Mouse (Mus musculus): ENCODE data around the gene Gpn3. TPM values are rescaled to one million over a fixed set of nuclear protein-coding genes. Genes with fewer than 3 reads are reported as not detected.

The Gpn3 gene
- total and polyA plus RNA-seq, 2 experiments from 2014 or later: 19.5 to 43.0 TPM

GRCm38 (mm10) chr5:122354492-122355067 is 17.1 kb upstream of the Gpn3 start:
- peak overlapping the region; percentile 64 for H3K4me2 ChIP-seq (ENCODE audit: low read depth, low read length)
- H3K36me3 ChIP-seq (ENCODE audit: insufficient read depth, low read length): no peaks in the 10 kb centered on the region
- TF ChIP-seq CTCF (IDR thresholded peaks at IDR 0.05; ENCODE audit: low read depth): no peak
- H3K27me3 ChIP-seq (ENCODE audit: insufficient read depth, low read length): no peaks in the 10 kb centered on the region
- DNase-seq (ENCODE audit: low spot score): no peak
- H3K4me3 ChIP-seq (ENCODE audit: low read length): peak overlapping the region; percentile 69
- H3K27ac ChIP-seq: peak overlapping the region; percentile 78
- peak overlapping the region; percentile 81 for H3K9ac ChIP-seq (replicated peaks; ENCODE audit: low read length)
- H3K9me3 ChIP-seq (ENCODE audit: low read length): no peaks in the 10 kb centered on the region
- under 1% methylated on average over 34 of the region's 57 CpGs for WGBS
- ATAC-seq: peak; percentile 83
- peaks cover 4% of the 10 kb centered on the region for H3K4me1 ChIP-seq (ENCODE audit: insufficient read depth, low read length)

- ATAC-seq (peak; percentile 96), DNase-seq (ENCODE audit: low spot score) (peak; percentile 100)
- H3K9ac ChIP-seq (replicated peaks; ENCODE audit: low read length): peak within 1 kb of the TSS; percentile 83
- peaks cover 24% of the 10 kb centered on the region for H3K36me3 ChIP-seq (ENCODE audit: insufficient read depth, low read length)
- H3K27ac ChIP-seq: peak within 1 kb of the TSS; percentile 97
- peak within 1 kb of the TSS; percentile 75 for H3K4me3 ChIP-seq (ENCODE audit: low read length)
- peak within 1 kb of the TSS; percentile 70 for H3K4me2 ChIP-seq (ENCODE audit: low read depth, low read length)
- H3K27me3 ChIP-seq (ENCODE audit: insufficient read depth, low read length): no peaks in the 10 kb centered on the region
- H3K4me1 ChIP-seq (ENCODE audit: insufficient read depth, low read length): peaks cover 4% of the 10 kb centered on the region; the same call in 1 of the 2 replicates
- WGBS: under 1% methylated on average over 53 of the region's 53 CpGs
- no peaks in the 10 kb centered on the region for H3K9me3 ChIP-seq (ENCODE audit: low read length)
- TF ChIP-seq CTCF (IDR thresholded peaks at IDR 0.05; ENCODE audit: low read depth): no peak
These were observed 605 bp downstream of the Gpn3 start, which contains the start of gene Fam216a for GRCm38 (mm10) chr5:122372192-122372769. TSS of gene Fam216a (minus strand) at chr5:122372364.

- DNase-seq (ENCODE audit: low spot score): no peak
- peak overlapping the region; percentile 75 for H3K4me3 ChIP-seq (ENCODE audit: low read length)
- WGBS: 3% methylated on average over 5 of the region's 5 CpGs
- peak overlapping the region; percentile 83 for H3K9ac ChIP-seq (replicated peaks; ENCODE audit: low read length)
- peak overlapping the region; percentile 70 for H3K4me2 ChIP-seq (ENCODE audit: low read depth, low read length)
- H3K36me3 ChIP-seq (ENCODE audit: insufficient read depth, low read length): peaks cover 18% of the 10 kb centered on the region
- H3K27me3 ChIP-seq (ENCODE audit: insufficient read depth, low read length): no peaks in the 10 kb centered on the region
- peak overlapping the region; percentile 97 for H3K27ac ChIP-seq
- ATAC-seq: no peak
- TF ChIP-seq CTCF (IDR thresholded peaks at IDR 0.05; ENCODE audit: low read depth): no peak
- no peaks in the 10 kb centered on the region for H3K9me3 ChIP-seq (ENCODE audit: low read length)
- peaks cover 4% of the 10 kb centered on the region; the same call in 1 of the 2 replicates for H3K4me1 ChIP-seq (ENCODE audit: insufficient read depth, low read length)
These were observed 1.2 kb downstream of the Gpn3 start for GRCm38 (mm10) chr5:122372878-122373277.

GRCm38 (mm10) chr5:122377101-122377833 is 5.6 kb downstream of the Gpn3 start:
- H3K27ac ChIP-seq: no peak overlapping the region
- WGBS: 93% methylated on average over 4 of the region's 4 CpGs
- no peak for ATAC-seq

GRCm38 (mm10) chr5:122378171-122378570 is 6.5 kb downstream of the Gpn3 start:
- H3K9me3 ChIP-seq (ENCODE audit: low read length): no peaks in the 10 kb centered on the region
- no peak overlapping the region for H3K4me3 ChIP-seq (ENCODE audit: low read length)
- ATAC-seq: no peak
- H3K4me1 ChIP-seq (ENCODE audit: insufficient read depth, low read length): 0 out of 2 replicates have a peak, but pooled peaks cover under 1% of the 10 kb centered on the region
- DNase-seq (ENCODE audit: low spot score): no peak
- H3K9ac ChIP-seq (replicated peaks; ENCODE audit: low read length): no peak overlapping the region
- H3K27ac ChIP-seq: no peak overlapping the region
- TF ChIP-seq CTCF (IDR thresholded peaks at IDR 0.05; ENCODE audit: low read depth): no peak
- no peak overlapping the region for H3K4me2 ChIP-seq (ENCODE audit: low read depth, low read length)
- 96% methylated on average over 12 of the region's 12 CpGs for WGBS
- H3K36me3 ChIP-seq (ENCODE audit: insufficient read depth, low read length): peaks cover 30% of the 10 kb centered on the region
- no peaks in the 10 kb centered on the region for H3K27me3 ChIP-seq (ENCODE audit: insufficient read depth, low read length)

More at GRCm38 (mm10) chr5:122377101-122377833, 5.6 kb downstream of the Gpn3 start:
- no peak for DNase-seq (ENCODE audit: low spot score)
- Histone ChIP-seq H3K9ac (replicated peaks; ENCODE audit: low read length) (no peak overlapping the region), H3K4me1 (ENCODE audit: insufficient read depth, low read length) (peaks cover 4% of the 10 kb centered on the region; the same call in 1 of the 2 replicates), H3K4me2 (ENCODE audit: low read depth, low read length) (no peak overlapping the region), H3K36me3 (ENCODE audit: insufficient read depth, low read length) (peaks cover 28% of the 10 kb centered on the region), H3K9me3 (ENCODE audit: low read length) (no peaks in the 10 kb centered on the region), H3K4me3 (ENCODE audit: low read length) (no peak overlapping the region), H3K27me3 (ENCODE audit: insufficient read depth, low read length) (no peaks in the 10 kb centered on the region)
- no peak for TF ChIP-seq CTCF (IDR thresholded peaks at IDR 0.05; ENCODE audit: low read depth)

- Histone ChIP-seq H3K9ac (replicated peaks; ENCODE audit: low read length) (no peak overlapping the region), H3K4me1 (ENCODE audit: insufficient read depth, low read length) (no peaks in the 10 kb centered on the region), H3K4me3 (ENCODE audit: low read length) (no peak overlapping the region), H3K9me3 (ENCODE audit: low read length) (no peaks in the 10 kb centered on the region), H3K27ac (no peak overlapping the region), H3K27me3 (ENCODE audit: insufficient read depth, low read length) (no peaks in the 10 kb centered on the region), H3K4me2 (ENCODE audit: low read depth, low read length) (no peak overlapping the region), H3K36me3 (ENCODE audit: insufficient read depth, low read length) (peaks cover 30% of the 10 kb centered on the region)
- DNase-seq (ENCODE audit: low spot score) (peak; percentile 91), ATAC-seq (peak; percentile 87)
- peak; percentile 94 for TF ChIP-seq CTCF (IDR thresholded peaks at IDR 0.05; ENCODE audit: low read depth)
- WGBS: 55% methylated on average over 11 of the region's 11 CpGs
These were observed 7.9 kb downstream of the Gpn3 start for GRCm38 (mm10) chr5:122379374-122380155.
